Mouse (Mus musculus): ENCODE measurements at regions not wholly inside any gene's neighbourhood (a gene's known extent, or its start where the extent isn't known, plus 50 kb on each side); places are given as distances from the start of the nearest gene placed in this dataset.

DNA sequence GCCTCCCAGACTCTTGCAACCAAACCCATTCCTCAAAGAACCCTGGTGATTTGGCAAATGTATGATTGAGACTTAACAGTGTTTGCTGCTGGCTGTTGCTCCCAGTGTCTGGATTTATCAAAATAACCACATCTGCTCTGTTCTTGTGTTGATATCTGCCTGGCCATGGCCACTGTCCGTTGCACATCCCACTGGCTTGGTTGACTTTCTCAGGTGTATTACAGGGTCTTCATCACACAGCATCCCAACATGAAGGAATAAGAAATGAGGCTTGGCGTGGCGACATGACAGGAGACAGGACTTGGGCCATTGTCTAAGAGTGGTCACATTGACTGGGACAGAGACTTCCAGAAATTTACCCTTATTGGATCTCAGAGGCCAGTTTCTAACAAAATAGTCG lies 121.2 kb downstream of the Srek1 start:
- H3K4me2 ChIP-seq (ENCODE audit: low read depth) = no peak overlapping the region
- H3K79me2 ChIP-seq (ENCODE audit: control insufficient read depth, insufficient read depth) = no peaks in the 10 kb centered on the region
- H3K27me3 ChIP-seq (ENCODE audit: control insufficient read depth, insufficient read depth, insufficient read length) = no peaks in the 10 kb centered on the region
- no peak overlapping the region for H3K4me3 ChIP-seq
- TF ChIP-seq E2F4 (IDR thresholded peaks at IDR 0.05; ENCODE audit: insufficient read depth) (no peak), TCF12 (IDR thresholded peaks at IDR 0.05; ENCODE audit: insufficient read depth, poor library complexity, severe bottlenecking) (no peak)
- H3ac ChIP-seq (ENCODE audit: control insufficient read depth, insufficient read length) = no peak overlapping the region
- H3K36me3 ChIP-seq (ENCODE audit: control insufficient read depth, insufficient read depth) = no peaks in the 10 kb centered on the region

DNA sequence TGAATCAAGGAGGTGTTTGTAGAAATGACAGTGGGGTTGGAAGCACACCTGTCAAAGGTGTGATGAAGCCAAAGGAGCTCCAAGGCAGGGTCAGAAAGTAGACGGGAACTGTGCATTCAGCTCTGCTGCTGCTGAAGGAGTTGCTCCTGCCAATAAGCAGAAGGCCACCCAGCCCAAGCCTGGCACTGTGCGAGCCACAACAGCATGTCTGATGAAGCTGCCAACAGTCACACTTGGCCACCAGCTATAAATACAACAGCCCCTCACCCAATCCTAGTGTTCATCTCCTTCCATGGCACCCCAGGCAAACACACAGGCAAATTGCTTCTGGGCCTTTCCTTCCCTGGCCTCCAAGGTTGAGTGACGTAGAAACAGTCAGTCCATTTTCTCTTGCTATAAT lies 125.0 kb downstream of the Srek1 start:
- no peak for TF ChIP-seq MYOG (IDR thresholded peaks at IDR 0.05; ENCODE audit: control insufficient read depth in 1 of 3, insufficient read depth in 1 of 3, insufficient read length in 2 of 3, low read depth in 2 of 3)
- no peak for TF ChIP-seq MAX (IDR thresholded peaks at IDR 0.05; ENCODE audit: low read depth)
- TF ChIP-seq SRF (IDR thresholded peaks at IDR 0.05; ENCODE audit: control insufficient read depth, insufficient read length, low read depth) = no peak
- Histone ChIP-seq H3K79me2 (ENCODE audit: control insufficient read depth, insufficient read depth) (no peaks in the 10 kb centered on the region), H3K4me2 (ENCODE audit: low read depth) (no peak overlapping the region), H3K4me3 (no peak overlapping the region), H3K36me3 (ENCODE audit: control insufficient read depth, insufficient read depth) (no peaks in the 10 kb centered on the region), H3K27me3 (ENCODE audit: control insufficient read depth, insufficient read depth, insufficient read length) (no peaks in the 10 kb centered on the region), H3ac (ENCODE audit: control insufficient read depth, insufficient read length) (no peak overlapping the region)

DNA sequence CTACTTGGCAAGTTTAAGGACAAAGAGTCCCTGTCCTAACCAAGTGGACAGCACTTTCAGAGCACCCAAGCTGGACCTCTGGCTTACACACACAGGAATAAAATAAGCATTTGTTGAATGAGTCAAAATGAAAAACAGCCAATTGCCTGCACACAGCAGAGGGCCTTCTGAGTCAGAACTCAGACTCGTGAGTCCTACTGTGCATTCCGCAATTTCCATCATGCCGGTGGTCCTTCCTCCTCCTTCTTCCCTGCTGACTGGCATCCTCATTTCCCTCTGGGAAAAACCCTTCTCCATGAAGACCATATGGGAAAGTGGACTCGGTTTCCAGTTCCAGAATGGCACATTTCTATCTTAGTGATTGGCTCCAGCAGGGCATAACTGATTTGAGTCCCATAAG lies 126.4 kb downstream of the Srek1 start:
- Histone ChIP-seq H3ac (ENCODE audit: control insufficient read depth, insufficient read length) (no peak overlapping the region), H3K36me3 (ENCODE audit: control insufficient read depth, insufficient read depth) (no peaks in the 10 kb centered on the region), H3K4me2 (ENCODE audit: low read depth) (no peak overlapping the region), H3K4me3 (no peak overlapping the region), H3K79me2 (ENCODE audit: control insufficient read depth, insufficient read depth) (no peaks in the 10 kb centered on the region), H3K27me3 (ENCODE audit: control insufficient read depth, insufficient read depth, insufficient read length) (no peaks in the 10 kb centered on the region)
- TF ChIP-seq POLR2A (IDR thresholded peaks at IDR 0.05; ENCODE audit: insufficient read length, low read depth) (no peak), TCF3 (IDR thresholded peaks at IDR 0.05; ENCODE audit: insufficient read length, low read depth) (no peak), USF1 (IDR thresholded peaks at IDR 0.05; ENCODE audit: low read depth) (no peak), REST (IDR thresholded peaks at IDR 0.05; ENCODE audit: insufficient read depth, insufficient read length) (no peak)

DNA sequence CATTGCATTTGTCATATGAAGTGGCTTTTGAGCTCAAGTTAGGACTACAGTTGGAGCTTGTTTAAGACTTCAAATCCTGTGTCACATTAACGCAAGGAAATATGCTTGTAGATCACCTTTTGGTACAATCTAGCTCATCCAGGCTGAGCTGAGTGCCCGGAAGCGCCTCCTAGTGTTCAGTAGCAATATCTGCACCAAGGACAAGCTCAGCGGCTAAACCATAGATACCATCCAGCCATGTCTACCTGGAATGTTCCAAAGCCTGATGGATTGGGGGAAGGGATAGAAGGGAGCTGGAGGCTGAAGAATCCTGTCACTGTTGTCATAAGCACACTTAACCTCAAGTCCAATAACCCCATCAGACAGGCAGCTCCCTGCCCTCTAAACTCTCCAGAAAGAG lies 128.4 kb downstream of the Srek1 start:
- Histone ChIP-seq H3K4me2 (ENCODE audit: low read depth) (no peak overlapping the region), H3K36me3 (ENCODE audit: control insufficient read depth, insufficient read depth) (no peaks in the 10 kb centered on the region), H3ac (ENCODE audit: control insufficient read depth, insufficient read length) (no peak overlapping the region), H3K4me3 (no peak overlapping the region), H3K27me3 (ENCODE audit: control insufficient read depth, insufficient read depth, insufficient read length) (no peaks in the 10 kb centered on the region), H3K79me2 (ENCODE audit: control insufficient read depth, insufficient read depth) (no peaks in the 10 kb centered on the region)
- TF ChIP-seq E2F4 (IDR thresholded peaks at IDR 0.05; ENCODE audit: insufficient read depth) (no peak), POLR2AphosphoS2 (IDR thresholded peaks at IDR 0.05; ENCODE audit: insufficient read length, low read depth) (no peak), REST (IDR thresholded peaks at IDR 0.05; ENCODE audit: insufficient read depth, insufficient read length) (no peak)

DNA sequence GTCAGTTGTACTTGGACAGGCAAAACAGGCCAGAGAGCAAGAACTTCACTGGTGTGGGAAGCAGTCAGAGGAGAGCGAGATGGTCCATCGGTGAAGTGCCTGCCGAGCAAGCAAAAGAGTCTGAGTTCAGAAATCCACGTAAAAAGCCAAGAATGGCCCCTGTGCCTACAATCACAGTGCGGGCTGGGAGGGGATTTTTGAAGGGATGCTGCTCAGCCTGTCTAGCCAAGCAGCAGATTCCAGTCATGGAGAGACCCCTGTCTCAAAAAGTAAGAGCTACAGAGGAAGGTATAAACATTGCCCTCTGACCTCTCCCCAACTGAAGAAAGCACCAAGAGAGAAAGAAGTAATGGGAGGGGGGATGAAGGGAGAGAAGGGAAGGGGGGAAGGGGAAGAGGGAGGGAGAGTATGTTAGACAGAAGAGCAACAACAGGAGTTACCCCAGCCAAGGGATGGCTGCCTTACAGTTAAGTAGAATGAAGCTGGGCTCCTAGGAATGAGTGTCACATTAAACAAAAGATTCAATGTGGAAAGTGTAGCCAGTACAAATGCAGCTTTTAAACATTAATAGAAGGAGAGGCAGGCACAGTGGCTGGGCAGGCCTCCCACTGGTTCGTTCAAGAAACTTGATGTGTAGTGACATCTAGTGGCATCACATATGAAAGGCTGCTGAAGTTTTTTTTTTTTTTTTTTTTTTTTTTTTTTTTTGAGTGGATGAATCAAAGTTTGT lies 130.2 kb downstream of the Srek1 start:
- no peak overlapping the region for H3ac ChIP-seq (ENCODE audit: control insufficient read depth, insufficient read length)
- no peak overlapping the region for H3K4me2 ChIP-seq (ENCODE audit: low read depth)
- H3K79me2 ChIP-seq (ENCODE audit: control insufficient read depth, insufficient read depth) = no peaks in the 10 kb centered on the region
- H3K27me3 ChIP-seq (ENCODE audit: control insufficient read depth, insufficient read depth, insufficient read length) = no peaks in the 10 kb centered on the region
- H3K36me3 ChIP-seq (ENCODE audit: control insufficient read depth, insufficient read depth) = no peaks in the 10 kb centered on the region
- H3K4me3 ChIP-seq = no peak overlapping the region
- TF ChIP-seq SRF (IDR thresholded peaks at IDR 0.05; ENCODE audit: control insufficient read depth, insufficient read length, low read depth) (no peak), MYOG (IDR thresholded peaks at IDR 0.05; ENCODE audit: control insufficient read depth in 1 of 3, insufficient read depth in 1 of 3, insufficient read length in 2 of 3, low read depth in 2 of 3) (no peak), E2F4 (IDR thresholded peaks at IDR 0.05; ENCODE audit: insufficient read depth) (no peak), REST (IDR thresholded peaks at IDR 0.05; ENCODE audit: insufficient read depth, insufficient read length) (no peak), USF1 (IDR thresholded peaks at IDR 0.05; ENCODE audit: low read depth) (no peak), TCF12 (IDR thresholded peaks at IDR 0.05; ENCODE audit: insufficient read depth, poor library complexity, severe bottlenecking) (no peak), TCF3 (IDR thresholded peaks at IDR 0.05; ENCODE audit: insufficient read length, low read depth) (no peak), POLR2AphosphoS2 (IDR thresholded peaks at IDR 0.05; ENCODE audit: insufficient read length, low read depth) (no peak), MYOD1 (IDR thresholded peaks at IDR 0.05; ENCODE audit: control insufficient read depth in 1 of 3, insufficient read length in 2 of 3, low read depth in 2 of 3) (no peak), CEBPB (IDR thresholded peaks at IDR 0.05; ENCODE audit: insufficient read depth, poor library complexity, severe bottlenecking) (no peak)

DNA sequence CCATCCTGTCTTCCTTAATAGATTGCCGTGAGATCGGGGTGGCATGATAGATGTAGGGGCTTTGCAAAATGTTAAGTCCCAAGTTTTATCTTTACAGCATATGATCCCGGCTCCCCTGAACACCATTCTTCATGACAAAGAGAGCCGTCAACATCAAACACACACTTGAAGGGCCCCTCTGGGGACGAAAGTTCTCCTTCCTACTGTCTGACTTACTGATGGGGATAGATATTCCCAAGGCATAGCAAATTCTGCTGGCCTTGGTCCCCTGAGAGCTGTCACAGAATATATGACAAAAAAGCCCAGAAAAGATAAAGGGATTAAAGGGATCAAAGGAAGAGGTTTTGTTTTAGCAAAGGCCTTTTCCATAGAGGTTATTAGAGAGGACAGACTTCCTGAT lies 130.9 kb downstream of the Srek1 start:
- H3K4me3 ChIP-seq = no peak overlapping the region
- no peaks in the 10 kb centered on the region for H3K79me2 ChIP-seq (ENCODE audit: control insufficient read depth, insufficient read depth)
- H3K36me3 ChIP-seq (ENCODE audit: control insufficient read depth, insufficient read depth) = no peaks in the 10 kb centered on the region
- H3K27me3 ChIP-seq (ENCODE audit: control insufficient read depth, insufficient read depth, insufficient read length) = no peaks in the 10 kb centered on the region
- no peak for TF ChIP-seq MYOG (IDR thresholded peaks at IDR 0.05; ENCODE audit: control insufficient read depth in 1 of 3, insufficient read depth in 1 of 3, insufficient read length in 2 of 3, low read depth in 2 of 3)
- TF ChIP-seq MYOD1 (IDR thresholded peaks at IDR 0.05; ENCODE audit: control insufficient read depth in 1 of 3, insufficient read length in 2 of 3, low read depth in 2 of 3) = no peak
- no peak for TF ChIP-seq SRF (IDR thresholded peaks at IDR 0.05; ENCODE audit: control insufficient read depth, insufficient read length, low read depth)
- TF ChIP-seq CEBPB (IDR thresholded peaks at IDR 0.05; ENCODE audit: insufficient read depth, poor library complexity, severe bottlenecking) = no peak
- TF ChIP-seq E2F4 (IDR thresholded peaks at IDR 0.05; ENCODE audit: insufficient read depth) = no peak
- TF ChIP-seq TCF3 (IDR thresholded peaks at IDR 0.05; ENCODE audit: insufficient read length, low read depth) = no peak
- no peak for TF ChIP-seq USF1 (IDR thresholded peaks at IDR 0.05; ENCODE audit: low read depth)
- TF ChIP-seq POLR2AphosphoS2 (IDR thresholded peaks at IDR 0.05; ENCODE audit: insufficient read length, low read depth) = no peak
- TF ChIP-seq TCF12 (IDR thresholded peaks at IDR 0.05; ENCODE audit: insufficient read depth, poor library complexity, severe bottlenecking) = no peak
- no peak for TF ChIP-seq REST (IDR thresholded peaks at IDR 0.05; ENCODE audit: insufficient read depth, insufficient read length)
- no peak for TF ChIP-seq MAX (IDR thresholded peaks at IDR 0.05; ENCODE audit: low read depth)
- no peak for TF ChIP-seq POLR2A (IDR thresholded peaks at IDR 0.05; ENCODE audit: insufficient read length, low read depth)
- H3ac ChIP-seq (ENCODE audit: control insufficient read depth, insufficient read length) = no peak overlapping the region
- no peak overlapping the region for H3K4me2 ChIP-seq (ENCODE audit: low read depth)

All from myocyte (in vitro differentiated cells).